Mouse (Mus musculus) forebrain, embryonic 13.5 days (tissue): Measurements from ENCODE around the gene 2410002F23Rik. TPM values are rescaled to one million over a fixed set of nuclear protein-coding genes. Genes with fewer than 3 reads are reported as not detected.
"Not testable (repeated sequence)": the region's sequence is repeated elsewhere in the genome, so short reads cannot be mapped to it uniquely, and the experiment has no call there.

Source experiments
- ATAC-seq: fragments of 200-750 bp; cut with Nextera tagmentation; 2 replicates; pipeline ENCODE4 v1.8.0; 2017
- H3K27ac ChIP-seq: fragments of 300-500 bp; sonication (generic); 2 replicates; pipeline ENCODE4 v1.5.1; 2015; ENCODE audit warnings: inconsistent platforms, mild to moderate bottlenecking, moderate library complexity
- H3K27me3 ChIP-seq: fragments of 300-500 bp; sonication (generic); 2 replicates; pipeline ENCODE4 v1.6.1; 2015; ENCODE audit warnings: mild to moderate bottlenecking, inconsistent platforms
- H3K36me3 ChIP-seq: fragments of 300-500 bp; sonication (generic); 2 replicates; pipeline ENCODE4 v1.6.1; 2015; ENCODE audit warnings: mild to moderate bottlenecking, inconsistent platforms; ENCODE audit not compliant: poor library complexity, severe bottlenecking
- H3K4me1 ChIP-seq: fragments of 300-500 bp; sonication (generic); 2 replicates; pipeline ENCODE4 v1.6.1; 2015; ENCODE audit warnings: inconsistent platforms
- H3K4me2 ChIP-seq: fragments of 300-500 bp; sonication (generic); 2 replicates; pipeline ENCODE4 v1.6.1; 2015; ENCODE audit warnings: inconsistent platforms, mild to moderate bottlenecking, moderate library complexity
- H3K4me3 ChIP-seq: fragments of 300-500 bp; sonication (generic); 2 replicates; pipeline ENCODE4 v1.5.1; 2015; ENCODE audit warnings: mild to moderate bottlenecking, inconsistent platforms
- H3K9ac ChIP-seq: fragments of 300-500 bp; sonication (generic); 2 replicates; pipeline ENCODE4 v1.6.1; 2015; ENCODE audit warnings: mild to moderate bottlenecking, inconsistent platforms
- H3K9me3 ChIP-seq: fragments of 300-500 bp; sonication (generic); replicated peaks from 2 replicates; pipeline ENCODE4 v1.6.1; 2016; ENCODE audit warnings: inconsistent platforms
- WGBS: fragments of 180-500 bp; shearing (Covaris S2); methylation state at CpG from one replicate; pipeline ENCODE4 v1.1.7; 2015; 5-methylcytosine and 5-hydroxymethylcytosine counted together
- polyA plus RNA-seq: library from polyadenylated mRNA; unstranded; fragments of >200 nt; fragmentation: Nextera tagmentation; extraction: Ambion mirVana; gene quantifications from 2 replicates; pipeline ENCODE4 v1.2.1, GENCODE M21; 2015

The 2410002F23Rik gene
- polyA plus RNA-seq, 1 experiment from 2014 or later: 172 TPM

GRCm38 (mm10) chr7:44244080-44244479 lies 2.4 kb upstream of the 2410002F23Rik start:
- no peak overlapping the region for H3K27ac ChIP-seq
- no peak overlapping the region for H3K4me3 ChIP-seq
- ATAC-seq: no peak
- 0 out of 2 replicates have a peak, but pooled peaks cover 3% of the 10 kb centered on the region for H3K27me3 ChIP-seq
- WGBS: 57% methylated on average over 1 of the region's 1 CpGs
- H3K4me1 ChIP-seq: peaks cover 23% of the 10 kb centered on the region
- H3K9ac ChIP-seq: no peak overlapping the region
- peaks cover 8% of the 10 kb centered on the region for H3K36me3 ChIP-seq
- H3K4me2 ChIP-seq: no peak overlapping the region
- H3K9me3 ChIP-seq: no peaks in the 10 kb centered on the region

- H3K27me3 ChIP-seq: no peaks in the 10 kb centered on the region
- WGBS: 0% methylated on average over 23 of the region's 23 CpGs
- H3K27ac ChIP-seq: peak overlapping the region; percentile 90
- H3K4me1 ChIP-seq: peaks cover 35% of the 10 kb centered on the region
- H3K4me3 ChIP-seq: peak overlapping the region; percentile 92
- H3K4me2 ChIP-seq: peak overlapping the region; percentile 82
- peak overlapping the region; percentile 93 for H3K9ac ChIP-seq
- H3K36me3 ChIP-seq: peaks cover 34% of the 10 kb centered on the region
- ATAC-seq: no peak; the same call in 1 of the 2 replicates
- no peaks in the 10 kb centered on the region for H3K9me3 ChIP-seq
Observed at GRCm38 (mm10) chr7:44246984-44247470, 505 bp downstream of the 2410002F23Rik start.

- Histone ChIP-seq H3K27me3 (no peaks in the 10 kb centered on the region), H3K36me3 (peaks cover 44% of the 10 kb centered on the region), H3K27ac (no peak overlapping the region), H3K9ac (peak overlapping the region; percentile 93), H3K4me1 (peaks cover 40% of the 10 kb centered on the region), H3K4me2 (peak overlapping the region; percentile 82), H3K4me3 (peak overlapping the region; percentile 92), H3K9me3 (no peaks in the 10 kb centered on the region)
- WGBS: 97% methylated on average over 2 of the region's 2 CpGs
- no peak for ATAC-seq
Observed at GRCm38 (mm10) chr7:44247971-44248370, 1.4 kb downstream of the 2410002F23Rik start.

- peaks cover 40% of the 10 kb centered on the region for H3K4me1 ChIP-seq
- WGBS: 91% methylated on average over 4 of the region's 4 CpGs
- no peak overlapping the region for H3K27ac ChIP-seq
- H3K9ac ChIP-seq: no peak overlapping the region
- H3K4me3 ChIP-seq: no peak overlapping the region
- no peaks in the 10 kb centered on the region for H3K9me3 ChIP-seq
- no peaks in the 10 kb centered on the region for H3K27me3 ChIP-seq
- no peak for ATAC-seq
- peaks cover 57% of the 10 kb centered on the region for H3K36me3 ChIP-seq
- H3K4me2 ChIP-seq: no peak overlapping the region
Observed at GRCm38 (mm10) chr7:44249248-44249647, 2.7 kb downstream of the 2410002F23Rik start.

- H3K4me1 ChIP-seq: peaks cover 33% of the 10 kb centered on the region
- WGBS: 91% methylated on average over 17 of the region's 17 CpGs
- not testable (repeated sequence) for H3K27me3 ChIP-seq, ATAC-seq, H3K27ac ChIP-seq, H3K9me3 ChIP-seq, H3K9ac ChIP-seq, H3K4me3 ChIP-seq, H3K4me2 ChIP-seq
- peaks cover 69% of the 10 kb centered on the region for H3K36me3 ChIP-seq
Observed at GRCm38 (mm10) chr7:44250732-44251275, 4.3 kb downstream of the 2410002F23Rik start.

GRCm38 (mm10) chr7:44253023-44253616 lies 6.6 kb downstream of the 2410002F23Rik start:
- ATAC-seq: no peak
- Histone ChIP-seq H3K9ac (no peak overlapping the region), H3K4me1 (peaks cover 25% of the 10 kb centered on the region), H3K27ac (no peak overlapping the region), H3K27me3 (no peaks in the 10 kb centered on the region), H3K4me2 (no peak overlapping the region), H3K9me3 (no peaks in the 10 kb centered on the region), H3K36me3 (peaks cover 69% of the 10 kb centered on the region), H3K4me3 (no peak overlapping the region)
- 69% methylated on average over 15 of the region's 15 CpGs for WGBS

GRCm38 (mm10) chr7:44254930-44255329 lies 8.4 kb downstream of the 2410002F23Rik start:
- Histone ChIP-seq H3K4me2 (no peak overlapping the region), H3K4me1 (peaks cover 8% of the 10 kb centered on the region), H3K9ac (no peak overlapping the region), H3K9me3 (no peaks in the 10 kb centered on the region), H3K27ac (no peak overlapping the region), H3K27me3 (no peaks in the 10 kb centered on the region), H3K36me3 (peaks cover 52% of the 10 kb centered on the region), H3K4me3 (no peak overlapping the region)
- ATAC-seq: no peak
- 85% methylated on average over 6 of the region's 6 CpGs for WGBS

- Histone ChIP-seq H3K36me3 (peaks cover 32% of the 10 kb centered on the region), H3K27ac (no peak within 1 kb of the TSS), H3K9ac (no peak within 1 kb of the TSS), H3K4me3 (no peak within 1 kb of the TSS), H3K9me3 (no peaks in the 10 kb centered on the region), H3K4me2 (no peak within 1 kb of the TSS), H3K27me3 (peaks cover 4% of the 10 kb centered on the region; the same call in 1 of the 2 replicates), H3K4me1 (peaks cover 3% of the 10 kb centered on the region; the same call in 1 of the 2 replicates)
- WGBS: 83% methylated on average over 4 of the region's 4 CpGs
- no peak for ATAC-seq
Observed at GRCm38 (mm10) chr7:44257278-44257677, 10.8 kb downstream of the 2410002F23Rik start, which contains the start of gene Acp4. TSS of gene Acp4 (minus strand) at chr7:44257378.

GRCm38 (mm10) chr7:44260410-44260809 lies 13.9 kb downstream of the 2410002F23Rik start:
- H3K4me3 ChIP-seq: no peak overlapping the region
- H3K27ac ChIP-seq: no peak overlapping the region
- H3K9ac ChIP-seq: no peak overlapping the region
- ATAC-seq: no peak
- 74% methylated on average over 6 of the region's 6 CpGs for WGBS
- peaks cover 4% of the 10 kb centered on the region; the same call in 1 of the 2 replicates for H3K27me3 ChIP-seq
- H3K36me3 ChIP-seq: 0 out of 2 replicates have a peak, but pooled peaks cover under 1% of the 10 kb centered on the region
- H3K4me2 ChIP-seq: no peak overlapping the region
- peaks cover 6% of the 10 kb centered on the region; the same call in 1 of the 2 replicates for H3K4me1 ChIP-seq
- H3K9me3 ChIP-seq: no peaks in the 10 kb centered on the region

GRCm38 (mm10) chr7:44261147-44261546 lies 14.6 kb downstream of the 2410002F23Rik start, which contains the start of gene Gm15517:
TSS of gene Gm15517 (plus strand) at chr7:44261447.
- Histone ChIP-seq H3K4me2 (no peak within 1 kb of the TSS), H3K36me3 (no peaks in the 10 kb centered on the region), H3K9me3 (no peaks in the 10 kb centered on the region), H3K27me3 (peaks cover 4% of the 10 kb centered on the region; the same call in 1 of the 2 replicates), H3K9ac (no peak within 1 kb of the TSS), H3K4me3 (no peak within 1 kb of the TSS), H3K27ac (no peak within 1 kb of the TSS), H3K4me1 (peaks cover 6% of the 10 kb centered on the region; the same call in 1 of the 2 replicates)
- ATAC-seq: no peak
- WGBS: 58% methylated on average over 5 of the region's 5 CpGs

GRCm38 (mm10) chr7:44262791-44263643 lies 16.5 kb downstream of the 2410002F23Rik start:
- H3K4me3 ChIP-seq: peak overlapping the region; percentile 31
- no peaks in the 10 kb centered on the region for H3K9me3 ChIP-seq
- H3K27ac ChIP-seq: no peak overlapping the region
- H3K9ac ChIP-seq: peak overlapping the region; percentile 45
- H3K4me2 ChIP-seq: peak overlapping the region; percentile 58
- H3K27me3 ChIP-seq: peaks cover 4% of the 10 kb centered on the region; the same call in 1 of the 2 replicates
- no peaks in the 10 kb centered on the region for H3K36me3 ChIP-seq
- peaks cover 6% of the 10 kb centered on the region; the same call in 1 of the 2 replicates for H3K4me1 ChIP-seq
- ATAC-seq: peak; percentile 82
- 1% methylated on average over 34 of the region's 34 CpGs for WGBS
